Mouse (Mus musculus) kidney, postnatal 0 days (tissue): ENCODE data around the gene Tln2. TPM values are rescaled to one million over a fixed set of nuclear protein-coding genes. Genes with fewer than 3 reads are reported as not detected.

ENCODE experiments used
- ATAC-seq: fragments of 200-750 bp; cut with Nextera tagmentation; replicated peaks from 2 replicates; pipeline ENCODE4 v1.8.0; 2017; ENCODE audit warnings: low read depth, moderate number of reproducible peaks, moderate TSS enrichment, moderate library complexity; ENCODE audit not compliant: low FRiP score
- DNase-seq: peaks from one replicate; pipeline ENCODE4 v3.0.0-alpha.2; 2016; ENCODE audit warnings: low spot score
- H3K27ac ChIP-seq: fragments of 300-500 bp; sonication (generic); 2 replicates; pipeline ENCODE4 v1.5.1; 2014; ENCODE audit warnings: mild to moderate bottlenecking
- H3K27me3 ChIP-seq: fragments of 300-500 bp; sonication (generic); 2 replicates; pipeline ENCODE4 v1.6.1; 2014; ENCODE audit warnings: low read length, mixed read lengths; ENCODE audit not compliant: insufficient read depth
- H3K36me3 ChIP-seq: fragments of 300-500 bp; sonication (generic); 2 replicates; pipeline ENCODE4 v1.6.1; 2014; ENCODE audit warnings: low read length, mixed read lengths; ENCODE audit not compliant: insufficient read depth
- H3K4me1 ChIP-seq: fragments of 300-500 bp; sonication (generic); replicated peaks from 2 replicates; pipeline ENCODE4 v1.6.1; 2014; ENCODE audit warnings: antibody characterized with exemption, low read length, mixed read lengths; ENCODE audit not compliant: insufficient read depth
- H3K4me2 ChIP-seq: fragments of 300-500 bp; sonication (generic); 2 replicates; pipeline ENCODE4 v1.6.1; 2014; ENCODE audit warnings: mild to moderate bottlenecking, low read length, moderate library complexity, mixed read lengths
- H3K4me3 ChIP-seq: fragments of 300-500 bp; sonication (generic); replicated peaks from 2 replicates; pipeline ENCODE4 v1.5.1; 2014; ENCODE audit warnings: low read depth, low read length
- H3K9ac ChIP-seq: fragments of 300-500 bp; sonication (generic); 2 replicates; pipeline ENCODE4 v1.6.1; 2014; ENCODE audit warnings: low read depth, low read length
- H3K9me3 ChIP-seq: fragments of 300-500 bp; sonication (generic); replicated peaks from 2 replicates; pipeline ENCODE4 v1.6.1; 2016; ENCODE audit warnings: low read length, inconsistent platforms, mixed read lengths
- CTCF ChIP-seq: IDR thresholded peaks from 2 replicates; pipeline ENCODE4 v1.5.1; 2016; ENCODE audit warnings: antibody characterized with exemption, low read depth, mild to moderate bottlenecking, moderate library complexity
- WGBS: fragments of 180-500 bp; shearing (Covaris S2); extraction: QIAGEN DNeasy Blood & Tissue Kit; methylation state at CpG from one replicate; pipeline ENCODE4 v1.1.7; 2014; 5-methylcytosine and 5-hydroxymethylcytosine counted together
- polyA plus RNA-seq: library from polyadenylated mRNA; unstranded; fragments of >200 nt; fragmentation: Nextera tagmentation; extraction: Ambion mirVana; gene quantifications from 2 replicates; pipeline ENCODE4 v1.2.1, GENCODE M21; 2015

Gene Tln2
- polyA plus RNA-seq, 1 experiment from 2014 or later: 24.8 TPM

- H3K36me3 ChIP-seq: no peaks in the 10 kb centered on the region
- H3K4me2 ChIP-seq: no peak overlapping the region
- no peak for TF ChIP-seq CTCF
- no peaks in the 10 kb centered on the region for H3K9me3 ChIP-seq
- 94% methylated on average over 5 of the region's 5 CpGs for WGBS
- DNase-seq: no peak
- ATAC-seq: no peak
- 0 out of 2 replicates have a peak, but pooled peaks cover 4% of the 10 kb centered on the region for H3K4me1 ChIP-seq
- H3K27me3 ChIP-seq: no peaks in the 10 kb centered on the region
- no peak overlapping the region for H3K9ac ChIP-seq
- H3K4me3 ChIP-seq: no peak overlapping the region
- H3K27ac ChIP-seq: no peak overlapping the region
Measured at GRCm38 (mm10) chr9:67602347-67602746, 42.8 kb upstream of the Tln2 start.

DNA sequence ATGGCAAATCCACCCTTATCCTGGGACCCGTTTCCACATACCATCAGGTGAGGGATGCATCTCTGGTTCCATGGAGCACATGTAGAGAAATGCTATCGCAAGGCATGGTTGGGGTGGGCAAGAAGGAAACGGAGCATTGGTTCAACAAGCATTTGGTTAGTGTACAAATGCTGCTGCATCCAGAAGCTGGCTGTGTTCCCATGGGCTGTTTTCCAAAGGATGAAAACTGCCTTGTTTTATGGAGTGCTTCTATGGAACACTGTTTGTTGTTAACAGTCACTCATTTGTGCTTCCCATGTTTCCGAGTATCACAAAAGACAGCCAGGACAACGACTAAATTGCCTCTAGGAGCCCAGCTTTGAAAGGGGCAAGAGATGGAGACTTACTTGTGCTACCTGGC, 35.7 kb upstream of the Tln2 start:
- Histone ChIP-seq H3K4me1 (no peaks in the 10 kb centered on the region), H3K4me2 (no peak overlapping the region), H3K27me3 (no peaks in the 10 kb centered on the region), H3K9me3 (no peaks in the 10 kb centered on the region), H3K36me3 (no peaks in the 10 kb centered on the region), H3K9ac (no peak overlapping the region), H3K27ac (no peak overlapping the region), H3K4me3 (no peak overlapping the region)
- WGBS: 78% methylated on average over 5 of the region's 5 CpGs
- DNase-seq (no peak), ATAC-seq (no peak)
- TF ChIP-seq CTCF: no peak

- no peaks in the 10 kb centered on the region for H3K27me3 ChIP-seq
- WGBS: 92% methylated on average over 9 of the region's 9 CpGs
- no peak for TF ChIP-seq CTCF
- no peak overlapping the region for H3K4me3 ChIP-seq
- H3K4me1 ChIP-seq: no peaks in the 10 kb centered on the region
- no peaks in the 10 kb centered on the region for H3K36me3 ChIP-seq
- no peak overlapping the region for H3K27ac ChIP-seq
- no peaks in the 10 kb centered on the region for H3K9me3 ChIP-seq
- no peak overlapping the region for H3K4me2 ChIP-seq
- no peak overlapping the region for H3K9ac ChIP-seq
- no peak for ATAC-seq
- DNase-seq: no peak
Measured at GRCm38 (mm10) chr9:67593469-67594141, 34.1 kb upstream of the Tln2 start.

DNA sequence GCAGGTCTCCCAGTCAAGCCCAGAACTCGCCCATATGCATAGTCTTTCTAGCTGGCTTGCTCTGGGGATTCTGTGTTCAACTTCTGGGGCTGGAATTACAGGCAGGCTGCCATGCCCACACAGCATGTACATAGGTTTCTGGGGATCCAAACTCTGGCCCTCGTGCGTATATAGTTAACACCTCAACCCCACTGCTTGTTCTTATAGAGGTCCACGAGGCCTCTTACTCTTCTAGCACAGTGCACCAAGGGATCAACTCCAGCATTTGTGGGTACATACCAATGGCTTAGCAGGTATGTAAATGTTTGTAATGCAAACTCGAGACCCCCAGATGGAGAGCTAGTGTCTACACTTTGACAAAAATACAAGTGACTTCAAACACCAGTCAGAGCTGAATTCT, 33.2 kb upstream of the Tln2 start:
- DNase-seq (no peak), ATAC-seq (no peak)
- Histone ChIP-seq H3K9me3 (no peaks in the 10 kb centered on the region), H3K4me1 (no peaks in the 10 kb centered on the region), H3K4me3 (no peak overlapping the region), H3K27ac (no peak overlapping the region), H3K27me3 (no peaks in the 10 kb centered on the region), H3K9ac (no peak overlapping the region), H3K4me2 (no peak overlapping the region), H3K36me3 (no peaks in the 10 kb centered on the region)
- TF ChIP-seq CTCF: no peak
- WGBS: 93% methylated on average over 5 of the region's 5 CpGs

GRCm38 (mm10) chr9:67587111-67587510, 27.6 kb upstream of the Tln2 start:
- Histone ChIP-seq H3K4me1 (0 out of 2 replicates have a peak, but pooled peaks cover 4% of the 10 kb centered on the region), H3K4me3 (no peak overlapping the region), H3K4me2 (no peak overlapping the region), H3K27ac (no peak overlapping the region), H3K27me3 (no peaks in the 10 kb centered on the region), H3K9me3 (no peaks in the 10 kb centered on the region), H3K9ac (no peak overlapping the region), H3K36me3 (no peaks in the 10 kb centered on the region)
- DNase-seq (no peak), ATAC-seq (no peak)
- TF ChIP-seq CTCF: no peak
- whole genome bisulfite sequencing: 91% methylated on average over 3 of the region's 3 CpGs

- H3K9ac ChIP-seq: no peak overlapping the region
- H3K27me3 ChIP-seq: no peaks in the 10 kb centered on the region
- H3K9me3 ChIP-seq: no peaks in the 10 kb centered on the region
- H3K4me2 ChIP-seq: no peak overlapping the region
- no peak overlapping the region for H3K4me3 ChIP-seq
- no peaks in the 10 kb centered on the region for H3K36me3 ChIP-seq
- 0 out of 2 replicates have a peak, but pooled peaks cover 4% of the 10 kb centered on the region for H3K4me1 ChIP-seq
- H3K27ac ChIP-seq: no peak overlapping the region
- TF ChIP-seq CTCF: no peak
- no peak for ATAC-seq
- peak; percentile 34 for DNase-seq
- 92% methylated on average over 1 of the region's 1 CpGs for WGBS
Measured at GRCm38 (mm10) chr9:67586489-67586888, 27.0 kb upstream of the Tln2 start.

DNA sequence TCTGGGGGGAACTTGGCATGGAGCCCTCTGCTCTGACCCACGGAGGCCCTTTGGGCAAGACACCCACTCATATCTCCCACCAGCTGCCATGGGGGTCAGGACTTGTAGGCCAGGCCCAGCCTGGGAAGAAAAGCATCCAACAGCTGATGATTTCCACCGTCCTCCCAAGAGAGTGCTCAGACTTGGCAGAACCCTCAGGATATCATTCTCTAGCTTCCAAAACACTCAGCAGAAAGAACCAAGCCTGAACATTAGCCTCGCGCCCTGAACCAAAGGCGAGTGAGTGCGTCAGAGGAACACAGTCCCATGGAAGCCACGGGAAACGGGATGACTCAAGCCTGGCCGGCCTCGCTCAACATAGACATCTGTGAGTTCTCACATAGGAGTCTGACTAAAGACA, 25.4 kb upstream of the Tln2 start:
- WGBS: 60% methylated on average over 10 of the region's 10 CpGs
- Histone ChIP-seq H3K27me3 (no peaks in the 10 kb centered on the region), H3K4me2 (no peak overlapping the region), H3K4me3 (no peak overlapping the region), H3K27ac (no peak overlapping the region), H3K36me3 (no peaks in the 10 kb centered on the region), H3K9me3 (no peaks in the 10 kb centered on the region), H3K4me1 (0 out of 2 replicates have a peak, but pooled peaks cover 4% of the 10 kb centered on the region), H3K9ac (no peak overlapping the region)
- peak; percentile 75 for DNase-seq
- no peak for TF ChIP-seq CTCF
- ATAC-seq: peak; percentile 66; the same call in 1 of the 2 replicates
